Mouse (Mus musculus) layer of hippocampus, adult 18-20 months (tissue): Measurements from ENCODE around the gene Slc25a34. TPM values are rescaled to one million over a fixed set of nuclear protein-coding genes. Genes with fewer than 3 reads are reported as not detected.

Source experiments
- DNase-seq, 2 experiments: peaks; one replicate each; pipeline ENCODE4 v3.0.0; 2022; ENCODE audit warnings: low spot score in 2 of 2
- total RNA-seq, 2 experiments: library from RNA; stranded (reverse); gene quantifications; 2 replicates each; pipeline ENCODE4 v1.2.3; 2021

The Slc25a34 gene
- total RNA-seq, 2 experiments from 2014 or later: 4.1 to 4.2 TPM

GRCm38 (mm10) chr4:141645988-141646387, 22.4 kb upstream of the Slc25a34 start:
- DNase-seq: no peak

DNA sequence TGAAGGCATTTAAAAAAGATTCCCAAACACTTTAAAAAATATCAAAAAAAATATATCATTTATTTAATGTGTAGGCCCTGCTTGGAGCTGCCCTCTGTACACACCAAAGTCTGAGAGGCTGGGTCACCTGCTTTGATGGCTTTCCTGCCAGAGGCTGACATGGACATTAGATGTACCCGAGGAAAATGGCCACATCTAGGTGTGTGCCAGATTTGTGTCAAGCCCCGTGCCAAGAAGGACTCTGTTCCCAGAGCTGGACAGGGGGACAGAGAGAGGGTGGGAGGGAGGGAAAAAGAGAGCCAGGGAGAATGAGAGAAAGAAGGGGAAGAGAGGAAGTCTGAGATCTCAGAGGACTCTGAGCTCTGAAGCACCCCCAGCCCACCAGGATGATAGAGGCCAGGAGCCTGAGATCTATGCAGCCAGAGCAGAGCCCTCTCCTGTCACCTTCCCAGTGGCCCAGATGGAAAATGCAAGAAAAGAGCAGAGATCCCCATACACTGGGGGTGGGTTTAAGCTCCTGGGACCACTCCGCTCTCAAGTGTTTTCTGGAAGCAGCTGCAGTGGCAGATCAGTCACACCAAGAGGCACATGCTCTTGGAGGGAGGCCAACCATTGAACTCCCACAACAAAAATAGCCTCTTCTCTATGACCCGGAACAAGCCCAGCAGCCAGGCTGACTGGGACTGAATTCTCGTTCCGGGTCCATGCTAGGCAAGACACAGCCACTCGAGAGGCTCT, 19.7 kb upstream of the Slc25a34 start:
- DNase-seq: peak; percentile 40 to 67

DNA sequence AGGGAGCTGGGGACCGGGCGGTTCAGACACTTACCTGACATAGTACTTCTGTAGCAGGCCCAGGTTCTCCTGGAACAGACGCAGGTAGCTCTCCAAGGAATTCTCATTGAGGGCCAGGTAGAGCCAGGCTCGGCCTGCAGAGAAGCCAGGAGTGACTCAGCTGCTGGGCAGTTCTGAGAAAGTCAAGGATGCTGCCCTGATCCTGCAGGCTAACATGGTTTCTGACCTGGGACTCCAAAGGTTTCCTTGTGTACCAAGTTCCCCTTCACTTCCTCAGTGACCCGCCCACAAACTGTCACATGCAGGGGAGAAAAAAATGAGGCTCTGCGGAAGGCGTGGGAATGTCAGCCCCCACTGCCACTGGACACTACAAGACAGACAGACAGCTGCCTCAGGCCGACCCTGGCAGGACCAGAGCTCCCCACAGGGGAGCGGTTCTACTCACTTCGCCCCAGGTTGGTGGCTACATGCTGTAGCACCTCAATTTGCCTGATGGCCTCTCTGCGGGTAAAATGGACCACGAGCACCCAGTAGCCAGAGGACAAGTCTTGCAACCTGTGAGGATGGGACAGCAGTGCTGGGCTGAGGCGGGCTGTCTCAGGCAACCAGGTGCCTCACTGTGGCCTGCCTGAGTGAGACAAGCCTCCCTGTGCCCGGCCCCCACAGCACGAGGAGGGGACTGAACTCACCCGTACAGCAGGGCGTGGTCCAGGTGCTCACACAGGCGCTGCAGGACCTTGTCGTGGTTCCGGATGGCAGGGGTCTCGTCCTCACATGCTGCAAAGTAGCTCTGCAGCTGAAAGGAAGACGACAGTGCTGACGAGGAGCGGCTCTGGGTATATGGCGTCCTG, 18.6 kb upstream of the Slc25a34 start:
- DNase-seq: no peak

GRCm38 (mm10) chr4:141641353-141641771, 17.7 kb upstream of the Slc25a34 start:
- no peak for DNase-seq

DNA sequence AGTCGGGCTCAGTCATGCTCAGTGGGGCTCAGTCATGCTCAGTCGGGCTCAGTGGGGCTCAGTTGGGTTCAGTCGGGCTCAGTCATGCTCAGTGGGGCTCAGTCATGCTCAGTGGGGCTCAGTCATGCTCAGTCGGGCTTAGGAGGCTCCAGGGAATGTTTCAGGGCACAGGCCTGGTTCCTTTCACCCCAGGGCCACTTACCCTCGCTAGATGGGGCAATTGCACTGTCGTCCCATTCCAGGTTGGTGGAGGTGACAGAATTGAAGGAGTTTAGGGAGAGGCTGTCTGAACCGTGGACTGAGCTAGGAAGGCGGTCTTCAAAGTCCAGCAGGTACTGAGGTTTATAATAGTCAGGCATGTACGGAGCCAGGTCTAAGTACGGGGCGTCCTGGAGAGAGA, 15.9 kb upstream of the Slc25a34 start:
- DNase-seq: no peak

GRCm38 (mm10) chr4:141636693-141637092, 13.1 kb upstream of the Slc25a34 start:
- DNase-seq: no peak

- no peak for DNase-seq
These were observed 12.4 kb upstream of the Slc25a34 start for GRCm38 (mm10) chr4:141635991-141636390.

DNA sequence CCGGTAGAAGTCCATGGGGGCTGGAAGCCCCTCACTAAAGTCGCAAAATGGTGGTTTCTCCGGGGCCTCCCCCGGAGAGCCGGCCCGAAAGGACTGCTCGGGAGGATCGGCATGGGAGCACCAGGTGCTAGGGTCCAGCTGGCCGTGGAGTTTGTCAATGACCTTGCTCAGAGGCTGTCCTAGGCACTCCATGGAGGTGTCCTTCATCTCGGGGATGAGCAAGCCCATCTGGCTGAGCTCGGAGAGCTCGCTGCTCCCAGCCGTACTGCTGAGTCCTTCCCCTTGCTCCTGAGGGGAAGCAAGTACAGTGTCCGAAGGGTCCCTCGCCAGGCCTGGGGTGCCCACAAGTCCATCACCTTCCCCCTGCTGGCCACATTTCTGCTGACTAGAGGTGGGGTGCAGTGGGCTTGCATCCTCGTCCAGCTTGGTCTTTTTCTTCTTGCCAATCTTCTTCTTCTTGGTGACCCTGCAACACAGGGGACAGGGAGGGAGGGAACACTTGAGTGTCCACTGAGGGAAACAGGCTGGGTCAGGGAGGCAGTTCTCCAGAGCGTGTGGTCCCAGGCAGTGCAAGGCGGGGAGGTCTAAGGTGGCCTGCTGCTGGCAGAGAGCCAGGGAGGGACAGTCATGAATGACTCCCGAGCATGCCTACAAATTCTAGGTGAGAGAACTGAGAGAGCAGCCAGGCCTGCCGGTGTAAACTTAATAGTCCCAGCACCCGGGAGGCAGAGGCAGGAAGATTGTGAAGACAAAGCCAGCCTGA, 8.7 kb upstream of the Slc25a34 start:
- DNase-seq: no peak

DNA sequence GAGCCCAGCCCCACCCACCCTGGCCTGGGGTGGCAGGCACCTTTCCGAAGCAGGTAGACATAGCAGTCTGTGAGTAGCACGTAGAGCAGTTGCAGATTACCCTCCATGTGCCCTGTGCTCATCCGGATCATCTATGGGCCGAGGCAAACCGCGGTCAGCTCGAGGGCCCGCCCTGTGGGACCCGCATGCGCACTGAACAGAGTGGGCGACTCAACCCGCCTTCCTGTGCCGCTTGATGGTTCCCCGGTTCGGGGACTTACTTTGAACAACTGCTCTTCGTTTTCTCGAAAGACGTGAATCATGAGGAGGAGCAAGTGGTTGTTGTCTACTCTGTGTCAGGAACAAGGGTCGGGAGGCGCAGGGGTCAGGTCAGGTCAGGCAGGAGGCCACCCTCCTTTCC, 7.6 kb upstream of the Slc25a34 start:
- DNase-seq: no peak

GRCm38 (mm10) chr4:141630021-141630420, 6.4 kb upstream of the Slc25a34 start:
- DNase-seq: no peak

- DNase-seq: no peak
These were observed 5.0 kb upstream of the Slc25a34 start for GRCm38 (mm10) chr4:141628661-141629060.

DNA sequence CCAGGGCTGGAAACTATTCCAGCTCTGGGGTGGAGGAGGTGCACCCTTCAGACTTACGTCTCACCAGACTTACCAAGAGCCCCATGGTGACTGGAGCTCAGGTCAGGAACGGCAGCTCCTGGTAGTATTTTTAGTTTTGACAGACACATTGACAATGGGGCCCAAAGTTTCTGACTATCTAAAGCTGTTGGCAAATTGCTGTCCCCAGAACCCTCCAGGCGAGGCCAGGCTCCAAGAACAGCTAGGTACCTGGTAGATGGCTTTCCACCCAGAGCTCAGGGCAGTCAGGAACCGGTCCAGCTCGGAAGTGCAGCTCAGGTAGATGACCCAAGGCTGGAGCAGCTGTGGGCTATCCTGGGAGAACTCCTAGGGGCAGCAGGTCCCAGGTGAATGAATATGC, 3.9 kb upstream of the Slc25a34 start:
- no peak for DNase-seq

GRCm38 (mm10) chr4:141625774-141626550, 2.3 kb upstream of the Slc25a34 start:
- no peak for DNase-seq

DNA sequence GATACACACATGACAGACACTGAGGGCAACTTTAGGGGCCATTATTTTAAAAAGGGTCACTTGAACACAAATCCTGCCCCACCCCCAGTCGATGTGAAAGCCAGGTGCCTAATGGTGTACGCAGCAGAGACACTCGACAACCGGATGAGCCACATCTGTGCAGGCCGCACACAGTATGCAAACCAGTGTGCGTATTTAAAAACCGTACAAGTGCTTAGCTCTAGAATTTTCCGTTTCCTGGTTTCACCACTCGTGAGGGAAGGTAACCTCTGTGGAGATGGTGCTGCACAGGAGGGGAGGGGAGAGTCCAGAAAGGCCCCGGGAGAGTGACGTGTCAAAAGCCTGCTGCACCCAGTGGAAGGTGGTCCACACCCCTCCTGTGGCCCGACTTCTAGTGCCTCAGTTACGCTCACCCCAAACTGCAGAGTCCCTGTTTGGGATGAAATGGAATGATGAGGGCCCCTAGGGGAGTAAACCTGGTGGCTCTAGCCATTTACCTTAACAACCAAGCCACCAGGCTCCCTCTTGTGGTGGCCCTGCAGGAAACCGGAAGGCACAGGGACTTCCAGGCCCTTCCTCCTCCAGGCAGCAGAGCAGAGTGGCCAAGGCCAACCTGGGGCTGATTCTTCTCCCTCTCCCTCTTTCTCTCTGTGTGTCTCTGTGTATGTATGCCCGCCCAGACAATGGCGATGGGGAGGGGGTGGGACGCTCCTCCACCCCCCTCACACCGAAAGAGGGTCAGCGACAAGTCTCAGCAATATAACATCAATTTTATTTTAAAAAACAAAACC, 1.6 kb upstream of the Slc25a34 start:
- no peak for DNase-seq

DNA sequence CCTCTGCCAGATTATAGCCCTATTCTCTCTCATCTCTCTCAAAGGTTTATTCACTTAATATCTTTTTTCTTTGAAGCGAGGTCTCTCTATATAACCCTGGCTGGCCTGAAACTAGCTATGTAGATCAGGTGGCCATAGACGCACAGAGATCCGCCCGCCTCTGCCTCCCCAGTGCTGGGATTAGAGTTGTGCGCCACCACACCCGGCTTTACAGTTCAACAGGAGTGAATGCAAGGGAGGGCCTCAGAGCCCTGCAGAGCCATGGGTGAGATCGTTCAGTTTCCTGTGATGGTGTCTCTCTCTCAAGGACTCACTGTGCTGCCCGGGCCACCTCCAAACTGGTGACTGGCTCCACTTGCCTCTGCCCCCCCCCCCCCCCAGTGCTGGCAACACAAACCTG, 513 bp upstream of the Slc25a34 start:
- no peak for DNase-seq

DNA sequence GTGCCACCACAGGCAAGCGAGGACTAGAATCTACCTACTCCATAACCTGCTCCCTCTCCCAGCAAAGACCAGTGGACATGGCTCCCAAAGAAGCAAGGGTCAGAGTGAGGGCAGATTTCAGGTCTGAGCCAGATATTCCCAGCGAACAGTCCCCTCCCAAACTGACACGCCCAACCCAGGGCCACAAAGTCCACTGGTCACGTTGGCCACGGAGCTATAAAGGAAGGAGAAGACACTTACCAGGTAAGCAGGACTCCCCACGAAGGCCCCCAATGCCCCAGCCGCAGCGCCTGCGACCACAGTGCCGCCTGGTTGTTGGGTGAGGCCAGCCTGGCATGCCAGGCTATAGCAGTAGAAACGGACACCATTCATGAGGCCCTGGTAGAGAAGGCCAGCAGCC, 584 bp downstream of the Slc25a34 start:
- DNase-seq: no peak

DNA sequence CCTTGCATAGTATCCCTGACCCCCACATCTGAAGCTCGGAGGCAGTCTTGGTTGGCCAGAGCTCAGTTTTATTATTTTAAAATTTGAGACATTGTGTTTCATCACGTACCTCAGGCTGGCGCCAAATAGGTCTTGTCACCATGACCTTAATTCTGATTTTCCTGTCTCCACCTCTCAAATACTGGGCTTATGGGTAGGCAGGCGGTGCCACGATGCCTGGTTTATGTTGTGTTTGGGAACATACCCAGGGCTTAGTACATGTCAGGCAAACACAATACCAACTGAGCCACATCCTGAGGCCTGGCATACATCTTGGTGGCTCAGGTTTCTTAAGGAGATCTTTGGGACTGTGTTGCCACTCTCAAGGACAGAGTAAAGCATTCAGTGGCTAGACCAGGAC, 1.0 kb downstream of the Slc25a34 start:
- DNase-seq: no peak

DNA sequence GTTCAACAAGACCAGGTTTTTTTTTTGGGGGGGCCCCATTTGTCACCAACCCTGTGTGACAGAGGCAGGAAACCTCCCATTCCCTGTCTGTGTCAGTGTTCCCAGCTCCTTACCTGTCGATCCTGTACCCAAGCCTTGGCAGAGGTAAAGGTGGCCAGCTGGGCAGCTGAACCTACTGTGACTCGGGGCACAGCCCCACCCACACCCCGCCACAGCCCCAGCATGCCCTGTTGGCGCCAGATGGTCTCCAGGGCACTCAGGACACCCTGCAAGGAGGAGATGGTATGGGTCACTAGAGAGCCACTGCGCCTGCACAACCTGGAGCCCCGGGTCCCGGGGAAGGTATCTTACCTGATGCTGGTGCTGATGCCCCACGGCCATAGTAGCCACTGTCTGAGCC, 1.5 kb downstream of the Slc25a34 start:
- no peak for DNase-seq

DNA sequence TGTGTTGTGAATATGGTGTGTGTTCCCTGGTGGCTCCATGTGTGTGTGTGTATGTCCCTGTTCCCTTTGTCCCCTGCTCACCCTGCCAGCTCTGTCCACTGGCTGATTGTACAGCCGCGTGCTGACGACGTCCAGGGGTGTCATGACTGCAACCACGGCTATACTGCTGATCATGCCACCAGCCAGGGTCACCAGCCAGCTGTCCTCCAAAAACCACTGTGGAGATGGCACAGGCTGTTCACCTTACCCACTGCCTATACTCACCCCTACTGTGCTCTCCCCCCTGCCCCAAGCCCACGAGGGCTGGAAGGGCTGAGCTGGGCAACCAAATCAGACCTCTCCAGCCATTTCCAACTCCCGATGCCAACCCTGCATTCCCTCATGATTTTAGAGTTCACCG, 2.3 kb downstream of the Slc25a34 start:
- DNase-seq: no peak

DNA sequence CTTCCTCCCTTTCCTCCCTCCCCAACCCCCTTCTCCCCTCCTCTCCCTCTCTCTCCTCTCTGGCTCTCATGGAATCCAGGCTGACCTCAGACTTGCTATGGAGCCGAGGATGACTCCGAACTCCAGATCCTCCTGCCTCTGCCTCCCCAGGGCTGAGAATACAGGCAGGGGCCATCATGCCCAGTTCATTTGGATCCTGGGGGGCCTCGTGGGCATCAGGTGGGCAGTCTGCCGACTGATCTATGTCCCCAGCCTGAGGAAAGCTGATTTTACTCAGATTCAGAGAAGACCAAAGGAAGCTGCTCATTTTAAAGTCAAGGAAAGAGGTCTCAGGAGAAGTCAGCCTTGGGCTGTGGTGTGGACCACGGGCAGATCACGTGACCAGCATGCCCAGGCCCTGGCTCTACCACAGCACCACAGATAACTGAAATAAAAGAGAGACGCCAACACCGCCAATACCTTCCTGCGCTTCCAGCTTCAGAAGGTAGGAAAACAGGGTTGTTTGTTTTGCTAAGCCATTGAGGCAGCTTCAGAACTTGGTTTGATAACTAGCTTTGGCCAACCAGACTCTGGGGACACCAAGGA, 4.2 kb downstream of the Slc25a34 start:
- no peak for DNase-seq
